Mouse (Mus musculus): ENCODE measurements around the gene Hfe. TPM values are rescaled to one million over a fixed set of nuclear protein-coding genes. Genes with fewer than 3 reads are reported as not detected.

Hfe gene
- total and polyA plus RNA-seq, 3 experiments: 0.08 to 1.0 (median 0.39) TPM

- no peak overlapping the region for H3K4me2 ChIP-seq (ENCODE audit: insufficient read depth, low read depth, poor library complexity, severe bottlenecking)
- H3K36me3 ChIP-seq (replicated peaks in 1 of 2; ENCODE audit: control insufficient read depth in 1 of 2, insufficient read depth in 1 of 2, low read length in 1 of 2): no peaks in the 10 kb centered on the region
- no peak overlapping the region for H3K27ac ChIP-seq (ENCODE audit: insufficient read depth, low read depth)
- H3K27me3 ChIP-seq (replicated peaks): no peaks in the 10 kb centered on the region
- H3K79me2 ChIP-seq (replicated peaks; ENCODE audit: control insufficient read depth, extremely low read depth, insufficient read depth, poor library complexity, severe bottlenecking): no peaks in the 10 kb centered on the region
- no peak for DNase-seq (ENCODE audit: extremely low read depth)
- no peaks in the 10 kb centered on the region for H3K9me3 ChIP-seq (replicated peaks; ENCODE audit: low read length)
- dilution Hi-C loops (cut with MboI; ENCODE audit: extremely low pct_ligation_motif_present, extremely low pct_unique_long_range_greater_than_20kb, low sequenced_read_pairs): no loop called here
- no peaks in the 10 kb centered on the region for H3K4me1 ChIP-seq (ENCODE audit: control insufficient read depth in 1 of 2, insufficient read depth in 2 of 2)
- H3K9ac ChIP-seq (ENCODE audit: insufficient read depth, low read depth): no peak overlapping the region
- H3K4me3 ChIP-seq (replicated peaks in 1 of 3; ENCODE audit: low read depth in 2 of 3, low read length in 2 of 3, poor library complexity in 1 of 3): no peak overlapping the region
- in situ Hi-C loops (cut with MboI; ENCODE audit: low pct_ligation_motif_present, low pct_unique_long_range_greater_than_20kb, low sequenced_read_pairs): loop anchor here (10.0 kb wide), 1 partner anchor 95 kb away; no protein-coding TSS in a partner anchor
- no peak for TF ChIP-seq ZNF384 (IDR thresholded peaks at IDR 0.05; ENCODE audit: low read depth, low read length)
- TF ChIP-seq SIN3A (IDR thresholded peaks at IDR 0.05; ENCODE audit: low read length): no peak
- no peak for TF ChIP-seq USF2 (conservative IDR thresholded peaks at IDR 0.05; ENCODE audit: low read depth, low read length)
- TF ChIP-seq IRF4 (IDR thresholded peaks at IDR 0.05; ENCODE audit: low read depth, low read length): no peak
- no peak for TF ChIP-seq ZC3H11A (IDR thresholded peaks at IDR 0.05; ENCODE audit: low read depth, low read length)
- TF ChIP-seq NRF1 (IDR thresholded peaks at IDR 0.05; ENCODE audit: low read depth, low read length): no peak
- no peak for TF ChIP-seq MAZ (IDR thresholded peaks at IDR 0.05; ENCODE audit: low read depth, low read length)
Measured at GRCm38 (mm10) chr13:23729706-23730105, 19.1 kb upstream of the Hfe start.

GRCm38 (mm10) chr13:23729192-23729525 lies 18.5 kb upstream of the Hfe start:
- Histone ChIP-seq H3K4me2 (ENCODE audit: insufficient read depth, low read depth, poor library complexity, severe bottlenecking) (no peak overlapping the region), H3K36me3 (replicated peaks in 1 of 2; ENCODE audit: control insufficient read depth in 1 of 2, insufficient read depth in 1 of 2, low read length in 1 of 2) (no peaks in the 10 kb centered on the region), H3K4me3 (replicated peaks in 1 of 3; ENCODE audit: low read depth in 2 of 3, low read length in 2 of 3, poor library complexity in 1 of 3) (no peak overlapping the region), H3K9me3 (replicated peaks; ENCODE audit: low read length) (no peaks in the 10 kb centered on the region), H3K79me2 (replicated peaks; ENCODE audit: control insufficient read depth, extremely low read depth, insufficient read depth, poor library complexity, severe bottlenecking) (no peaks in the 10 kb centered on the region), H3K27ac (ENCODE audit: insufficient read depth, low read depth) (no peak overlapping the region), H3K4me1 (ENCODE audit: control insufficient read depth in 1 of 2, insufficient read depth in 2 of 2) (no peaks in the 10 kb centered on the region), H3K27me3 (replicated peaks) (no peaks in the 10 kb centered on the region), H3K9ac (ENCODE audit: insufficient read depth, low read depth) (no peak overlapping the region)
- in situ Hi-C loops (cut with MboI; ENCODE audit: low pct_ligation_motif_present, low pct_unique_long_range_greater_than_20kb, low sequenced_read_pairs): loop anchor here (10.0 kb wide), 1 partner anchor 94 kb away; no protein-coding TSS in a partner anchor
- TF ChIP-seq USF1 (IDR thresholded peaks at IDR 0.05; ENCODE audit: low read depth, low read length) (no peak), HCFC1 (IDR thresholded peaks at IDR 0.05; ENCODE audit: low read depth, low read length) (no peak), NRF1 (IDR thresholded peaks at IDR 0.05; ENCODE audit: low read depth, low read length) (no peak), RCOR1 (conservative IDR thresholded peaks at IDR 0.05; ENCODE audit: low read depth, low read length) (no peak), POLR2AphosphoS2 (IDR thresholded peaks at IDR 0.05; ENCODE audit: low read depth, low read length) (no peak), MAZ (IDR thresholded peaks at IDR 0.05; ENCODE audit: low read depth, low read length) (no peak), POLR2A (IDR thresholded peaks at IDR 0.05; ENCODE audit: low read depth, low read length) (no peak), MAX (IDR thresholded peaks at IDR 0.05; ENCODE audit: low read length) (no peak), IRF4 (IDR thresholded peaks at IDR 0.05; ENCODE audit: low read depth, low read length) (no peak), KAT2A (IDR thresholded peaks at IDR 0.05; ENCODE audit: insufficient replicate concordance, low read length) (no peak)
- DNase-seq (ENCODE audit: extremely low read depth): no peak
- dilution Hi-C loops (cut with MboI; ENCODE audit: extremely low pct_ligation_motif_present, extremely low pct_unique_long_range_greater_than_20kb, low sequenced_read_pairs): no loop called here

Data from CH12.LX (cell line).